ENCODE assay signal across 9 mouse cellular contexts in the genomic region with DNA sequence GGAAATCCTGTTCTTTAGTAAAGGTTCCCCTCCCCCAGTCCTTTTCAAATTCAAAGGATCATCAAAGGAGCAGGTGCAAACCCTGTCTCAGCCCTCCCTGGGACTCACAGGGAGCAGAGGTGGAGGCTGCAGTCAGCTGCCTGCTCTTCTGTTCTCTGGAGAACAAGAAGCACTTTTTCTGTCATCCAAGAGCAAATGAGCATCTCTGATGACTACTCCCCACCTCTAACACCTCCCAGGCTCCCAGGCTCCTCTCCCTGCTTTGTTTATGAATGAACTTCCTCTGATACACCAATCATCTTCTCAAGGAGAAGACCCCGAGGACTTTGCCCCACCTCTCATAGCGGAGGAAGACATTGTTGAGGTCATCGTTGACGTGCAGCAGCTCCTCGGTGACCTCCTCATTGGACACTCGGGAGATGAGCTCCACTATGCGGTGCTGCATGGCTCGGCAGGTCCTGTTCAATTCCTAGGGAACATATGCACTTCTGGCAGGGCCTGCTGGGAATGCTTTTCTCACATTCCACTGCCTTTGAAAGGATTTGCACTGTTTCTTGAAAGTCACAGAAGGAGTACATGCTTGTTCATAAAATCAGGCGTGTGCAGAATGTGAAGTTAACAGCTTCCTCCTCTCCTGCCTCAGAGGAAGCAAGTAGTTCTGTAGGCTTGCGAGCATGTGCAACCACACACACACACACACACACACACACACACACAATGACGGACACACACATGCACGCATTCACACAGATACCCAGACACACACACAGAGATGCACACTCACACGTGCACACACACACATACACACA. TPM values are rescaled to one million over a fixed set of nuclear protein-coding genes. Genes with fewer than 3 reads are reported as not detected.
DNase-seq lines count a peak whose midpoint lies in the region; ATAC-seq lines count a peak whose summit lies in the region.
"Had no signal": no experiment of that assay in that cellular context is flagged by ENCODE, and none has a peak within 500 bp of the region (broad histone marks: within the 10 kb centered on the region; RNA-seq: fewer than 3 reads in every experiment).

No protein-coding gene starts in this region.

- H3K27ac ChIP-seq in embryonic facial prominence, embryonic 13.5 days: peak overlapping the region; percentile 39; the same call in 1 of the 2 replicates
- peak overlapping the region; percentile 33 for H3K27ac ChIP-seq in limb, embryonic 13.5 days
- H3K27ac ChIP-seq in stomach, embryonic 16.5 days (ENCODE audit: low read length): 0 out of 2 replicates have a peak overlapping the region, but pooled peaks have one; percentile 9

- H3K9me3 ChIP-seq in embryonic facial prominence, embryonic 13.5 days: no peaks in the 10 kb centered on the region
- peaks cover 4% of the 10 kb centered on the region; the same call in 1 of the 2 replicates for H3K9me3 ChIP-seq in limb, embryonic 13.5 days
- no peaks in the 10 kb centered on the region for H3K9me3 ChIP-seq in stomach, embryonic 16.5 days (replicated peaks; ENCODE audit: control insufficient read depth, low read length)

- no peak overlapping the region for H3K4me2 ChIP-seq in embryonic facial prominence, embryonic 13.5 days
- 0 out of 2 replicates have a peak overlapping the region, but pooled peaks have one; percentile 23 for H3K4me2 ChIP-seq in limb, embryonic 13.5 days (replicated peaks)
- no peak overlapping the region for H3K4me2 ChIP-seq in stomach, embryonic 16.5 days (ENCODE audit: low read depth, low read length)

- H3K27me3 ChIP-seq in embryonic facial prominence, embryonic 13.5 days: no peaks in the 10 kb centered on the region
- H3K27me3 ChIP-seq in limb, embryonic 13.5 days: no peaks in the 10 kb centered on the region
- no peaks in the 10 kb centered on the region for H3K27me3 ChIP-seq in stomach, embryonic 16.5 days (ENCODE audit: control insufficient read depth, insufficient read depth, low read length)

- peak; percentile 27 for DNase-seq in left cerebral cortex, postnatal 4 days
- no peak for DNase-seq in left cerebral cortex, adult 11 months (ENCODE audit: low spot score)
- DNase-seq in kidney, adult 8-10 months: no peak
- no peak for DNase-seq in cerebellum, adult 8-10 months
- no peak for DNase-seq in gastrocnemius, adult 8-10 months (ENCODE audit: low spot score in 2 of 2)

- no peak for ATAC-seq in embryonic facial prominence, embryonic 13.5 days (ENCODE audit: insufficient number of reproducible peaks, insufficient read depth, low FRiP score, low TSS enrichment, low read depth)
- peak; percentile 68 for ATAC-seq in limb, embryonic 13.5 days (ENCODE audit: low FRiP score, low read depth)
- ATAC-seq in stomach, embryonic 16.5 days (ENCODE audit: insufficient read depth, low FRiP score): no peak

- H3K4me3 ChIP-seq in embryonic facial prominence, embryonic 13.5 days: no peak overlapping the region
- no peak overlapping the region for H3K4me3 ChIP-seq in limb, embryonic 13.5 days
- no peak overlapping the region for H3K4me3 ChIP-seq in stomach, embryonic 16.5 days (replicated peaks; ENCODE audit: low read length)
- H3K4me3 ChIP-seq: myocyte had no signal

- H3K9ac ChIP-seq in embryonic facial prominence, embryonic 13.5 days: no peak overlapping the region
- H3K9ac ChIP-seq in limb, embryonic 13.5 days: no peak overlapping the region
- no peak overlapping the region for H3K9ac ChIP-seq in stomach, embryonic 16.5 days (ENCODE audit: low read length)

- peaks cover 22% of the 10 kb centered on the region; the same call in 1 of the 2 replicates for H3K36me3 ChIP-seq in embryonic facial prominence, embryonic 13.5 days
- peaks cover 28% of the 10 kb centered on the region for H3K36me3 ChIP-seq in limb, embryonic 13.5 days
- no peaks in the 10 kb centered on the region for H3K36me3 ChIP-seq in stomach, embryonic 16.5 days (ENCODE audit: control insufficient read depth, insufficient read depth, low read length)

- intact Hi-C loops in left cerebral cortex, postnatal 4 days (cut with DNase I): no loop called here

- WGBS in embryonic facial prominence, embryonic 13.5 days: 51% methylated on average over 13 of the region's 13 CpGs
- WGBS in limb, embryonic 13.5 days: 32% methylated on average over 13 of the region's 13 CpGs
- 43% methylated on average over 13 of the region's 13 CpGs for WGBS in stomach, embryonic 16.5 days

- peaks cover 18% of the 10 kb centered on the region for H3K4me1 ChIP-seq in embryonic facial prominence, embryonic 13.5 days
- H3K4me1 ChIP-seq in limb, embryonic 13.5 days: peaks cover 30% of the 10 kb centered on the region
- H3K4me1 ChIP-seq in stomach, embryonic 16.5 days (ENCODE audit: control insufficient read depth, insufficient read depth, low read length): 0 out of 2 replicates have a peak, but pooled peaks cover 3% of the 10 kb centered on the region

RNA-seq across cellular contexts. Expression of a gene that starts 26.4 kb away (rescaled TPM):
- 10 to 100 TPM; 60.3 to 67.5 TPM for total RNA-seq in left cerebral cortex, postnatal 4 days (2021)
- 59.1 and 61.9 TPM in 2 replicates for polyA plus RNA-seq in embryonic facial prominence, embryonic 13.5 days (2015; fragmentation: Nextera tagmentation; extraction: Ambion mirVana)
- polyA plus RNA-seq in limb, embryonic 13.5 days (2015; fragmentation: Nextera tagmentation; extraction: Ambion mirVana): 64.5 and 65.7 TPM in 2 replicates
- polyA plus RNA-seq in stomach, embryonic 16.5 days (2015; fragmentation: Nextera tagmentation; extraction: Ambion mirVana): 63.4 and 69.8 TPM in 2 replicates
- total RNA-seq in gastrocnemius, adult 8-10 months (2022): 10 to 100 TPM; 35.4 to 57.5 (median 43.5) TPM
